Mouse (Mus musculus) left cerebral cortex, adult 8-10 months (tissue): ENCODE data around the gene Drc3. TPM values are rescaled to one million over a fixed set of nuclear protein-coding genes. Genes with fewer than 3 reads are reported as not detected.
A peak's percentile ranks its signal among the peaks of the same experiment; 100 is the strongest.

ENCODE experiments used
- DNase-seq, 2 experiments: peaks; one replicate each; pipeline ENCODE4 v3.0.0; 2022; ENCODE audit warnings: low spot score in 2 of 2
- total RNA-seq, 4 experiments: library from RNA; stranded (reverse); gene quantifications; 2 replicates each; pipeline ENCODE4 v1.2.4; 2022

The Drc3 gene
- total RNA-seq, 4 experiments from 2014 or later: 8.6 to 12.8 (median 9.3) TPM

- DNase-seq: no peak
These were observed 17.4 kb upstream of the Drc3 start for GRCm38 (mm10) chr11:60335771-60336170.

- no peak for DNase-seq
These were observed 14.8 kb upstream of the Drc3 start for GRCm38 (mm10) chr11:60338291-60338690.

GRCm38 (mm10) chr11:60339361-60339760 lies 13.8 kb upstream of the Drc3 start:
- DNase-seq: no peak

GRCm38 (mm10) chr11:60345868-60346267 lies 7.3 kb upstream of the Drc3 start:
- no peak for DNase-seq

GRCm38 (mm10) chr11:60346537-60346936 lies 6.6 kb upstream of the Drc3 start:
- no peak for DNase-seq

- no peak for DNase-seq
These were observed 1.7 kb upstream of the Drc3 start for GRCm38 (mm10) chr11:60351388-60351787.

GRCm38 (mm10) chr11:60351925-60352371 lies 1.2 kb upstream of the Drc3 start:
- peak in 1 of 2 experiments; percentile 69 for DNase-seq

- no peak for DNase-seq
These were observed 2.8 kb downstream of the Drc3 start for GRCm38 (mm10) chr11:60355952-60356351.

GRCm38 (mm10) chr11:60357116-60357515 lies 4.0 kb downstream of the Drc3 start:
- no peak for DNase-seq

- no peak for DNase-seq
These were observed 5.4 kb downstream of the Drc3 start for GRCm38 (mm10) chr11:60358548-60358947.

GRCm38 (mm10) chr11:60359138-60359537 lies 6.0 kb downstream of the Drc3 start:
- DNase-seq: no peak

- no peak for DNase-seq
These were observed 6.8 kb downstream of the Drc3 start for GRCm38 (mm10) chr11:60359936-60360335.

GRCm38 (mm10) chr11:60360631-60361201 lies 7.6 kb downstream of the Drc3 start:
- DNase-seq: no peak

- no peak for DNase-seq
These were observed 13.3 kb downstream of the Drc3 start for GRCm38 (mm10) chr11:60366239-60367019.

- DNase-seq: no peak
These were observed 14.1 kb downstream of the Drc3 start for GRCm38 (mm10) chr11:60367256-60367655.

GRCm38 (mm10) chr11:60368909-60369308 lies 15.8 kb downstream of the Drc3 start:
- no peak for DNase-seq

GRCm38 (mm10) chr11:60369448-60369847 lies 16.3 kb downstream of the Drc3 start:
- no peak for DNase-seq

- no peak for DNase-seq
These were observed 17.3 kb downstream of the Drc3 start for GRCm38 (mm10) chr11:60370431-60370830.

- DNase-seq: no peak
These were observed 21.4 kb downstream of the Drc3 start for GRCm38 (mm10) chr11:60374481-60374880.

- no peak for DNase-seq
These were observed 30.4 kb downstream of the Drc3 start for GRCm38 (mm10) chr11:60383518-60383917.

- peak; percentile 60 to 84 for DNase-seq
These were observed 31.8 kb downstream of the Drc3 start for GRCm38 (mm10) chr11:60384762-60385421.

GRCm38 (mm10) chr11:60385946-60386345 lies 32.8 kb downstream of the Drc3 start:
- DNase-seq: no peak
